Mouse (Mus musculus) heart, postnatal 0 days (tissue): Measurements from ENCODE around the gene Phactr2. TPM values are rescaled to one million over a fixed set of nuclear protein-coding genes. Genes with fewer than 3 reads are reported as not detected.

ENCODE experiments used
- ATAC-seq: fragments of 200-750 bp; cut with Nextera tagmentation; 2 replicates; pipeline ENCODE4 v1.8.0; 2017; ENCODE audit warnings: low read depth, moderate number of reproducible peaks, moderate library complexity; ENCODE audit not compliant: insufficient read depth
- DNase-seq: peaks from one replicate; pipeline ENCODE4 v3.0.0-alpha.2; 2016; ENCODE audit warnings: low spot score
- H3K27ac ChIP-seq: fragments of 300-500 bp; sonication (generic); 2 replicates; pipeline ENCODE4 v1.5.1; 2014; ENCODE audit warnings: low read depth, mild to moderate bottlenecking
- H3K27me3 ChIP-seq: fragments of 300-500 bp; sonication (generic); 2 replicates; pipeline ENCODE4 v1.6.1; 2014; ENCODE audit warnings: low read length, mixed read lengths; ENCODE audit not compliant: control insufficient read depth, insufficient read depth
- H3K36me3 ChIP-seq: fragments of 300-500 bp; sonication (generic); replicated peaks from 2 replicates; pipeline ENCODE4 v1.6.1; 2014; ENCODE audit warnings: low read length, mixed read lengths; ENCODE audit not compliant: control insufficient read depth, insufficient read depth
- H3K4me1 ChIP-seq: fragments of 300-500 bp; sonication (generic); 2 replicates; pipeline ENCODE4 v1.6.1; 2014; ENCODE audit warnings: antibody characterized with exemption; ENCODE audit not compliant: control insufficient read depth, insufficient read depth
- H3K4me2 ChIP-seq: fragments of 300-500 bp; sonication (generic); 2 replicates; pipeline ENCODE4 v1.6.1; 2014; ENCODE audit warnings: low read depth, mild to moderate bottlenecking, low read length, moderate library complexity
- H3K4me3 ChIP-seq: fragments of 300-500 bp; sonication (generic); 2 replicates; pipeline ENCODE4 v1.5.1; 2014; ENCODE audit warnings: low read depth, low read length
- H3K9ac ChIP-seq: fragments of 300-500 bp; sonication (generic); replicated peaks from 2 replicates; pipeline ENCODE4 v1.6.1; 2014; ENCODE audit warnings: low read depth, low read length, mixed read lengths
- H3K9me3 ChIP-seq: fragments of 300-500 bp; sonication (generic); replicated peaks from 2 replicates; pipeline ENCODE4 v1.6.1; 2016; ENCODE audit warnings: low read length; ENCODE audit not compliant: control insufficient read depth
- CTCF ChIP-seq: IDR thresholded peaks from 2 replicates; pipeline ENCODE4 v1.5.1; 2016; ENCODE audit warnings: antibody characterized with exemption, control low read depth, low read depth
- EP300 ChIP-seq: IDR thresholded peaks from 2 replicates; pipeline ENCODE4 v1.6.1; 2016; ENCODE audit warnings: antibody characterized with exemption, low read depth
- WGBS: fragments of 180-500 bp; shearing (Covaris S2); extraction: QIAGEN DNeasy Blood & Tissue Kit; methylation state at CpG from one replicate; pipeline ENCODE4 v1.1.7; 2014; 5-methylcytosine and 5-hydroxymethylcytosine counted together
- polyA plus RNA-seq: library from polyadenylated mRNA; unstranded; fragments of >200 nt; fragmentation: Nextera tagmentation; extraction: Ambion mirVana; gene quantifications from 2 replicates; pipeline ENCODE4 v1.2.1, GENCODE M21; 2015
- total RNA-seq: library from RNA; depleted of rRNA; stranded (reverse); fragments of >200 nt; gene quantifications from 2 replicates; pipeline ENCODE4 v1.2.3, GENCODE M21; 2014; ENCODE audit warnings: low replicate concordance

Gene Phactr2
- total and polyA plus RNA-seq, 2 experiments from 2014 or later = 39.6 to 51.1 TPM

- WGBS = 66% methylated on average over 1 of the region's 1 CpGs
- no peak overlapping the region for H3K4me2 ChIP-seq
These were observed 72.2 kb downstream of the Phactr2 start for GRCm38 (mm10) chr10:13401971-13402370.

DNA sequence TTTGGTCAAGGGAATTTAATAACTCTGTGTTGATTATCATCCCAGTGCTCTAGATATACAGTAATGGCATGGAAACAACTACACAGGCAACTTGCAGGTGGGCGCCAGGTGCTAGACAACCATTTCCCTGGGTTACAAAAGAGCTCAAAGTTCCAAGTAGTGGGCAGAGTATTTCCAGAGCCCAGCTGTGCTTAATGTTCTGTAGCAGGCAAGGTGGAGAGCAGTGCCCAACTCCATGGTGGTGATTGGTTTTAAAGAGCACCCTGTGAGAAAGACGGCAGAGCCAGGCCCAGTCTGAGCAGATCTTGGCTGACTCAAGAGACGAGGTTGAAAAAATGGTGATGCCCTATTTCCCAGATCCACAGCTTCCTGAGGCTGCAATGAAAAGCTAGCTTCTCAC lies 78.5 kb downstream of the Phactr2 start:
- no peak for TF ChIP-seq EP300
- no peak for TF ChIP-seq CTCF
- Histone ChIP-seq H3K9me3 (no peaks in the 10 kb centered on the region), H3K36me3 (no peaks in the 10 kb centered on the region), H3K4me2 (no peak overlapping the region), H3K27ac (no peak overlapping the region), H3K4me1 (no peaks in the 10 kb centered on the region), H3K9ac (no peak overlapping the region), H3K4me3 (no peak overlapping the region), H3K27me3 (no peaks in the 10 kb centered on the region)
- no peak for DNase-seq
- whole genome bisulfite sequencing = 80% methylated on average over 3 of the region's 3 CpGs
- ATAC-seq = no peak

More at GRCm38 (mm10) chr10:13401971-13402370, 72.2 kb downstream of the Phactr2 start:
- Histone ChIP-seq H3K4me1 (no peaks in the 10 kb centered on the region), H3K9ac (no peak overlapping the region), H3K27ac (no peak overlapping the region), H3K36me3 (no peaks in the 10 kb centered on the region), H3K27me3 (no peaks in the 10 kb centered on the region), H3K4me3 (no peak overlapping the region), H3K9me3 (no peaks in the 10 kb centered on the region)
- DNase-seq = no peak
- TF ChIP-seq CTCF = no peak
- no peak for TF ChIP-seq EP300
- ATAC-seq = no peak

DNA sequence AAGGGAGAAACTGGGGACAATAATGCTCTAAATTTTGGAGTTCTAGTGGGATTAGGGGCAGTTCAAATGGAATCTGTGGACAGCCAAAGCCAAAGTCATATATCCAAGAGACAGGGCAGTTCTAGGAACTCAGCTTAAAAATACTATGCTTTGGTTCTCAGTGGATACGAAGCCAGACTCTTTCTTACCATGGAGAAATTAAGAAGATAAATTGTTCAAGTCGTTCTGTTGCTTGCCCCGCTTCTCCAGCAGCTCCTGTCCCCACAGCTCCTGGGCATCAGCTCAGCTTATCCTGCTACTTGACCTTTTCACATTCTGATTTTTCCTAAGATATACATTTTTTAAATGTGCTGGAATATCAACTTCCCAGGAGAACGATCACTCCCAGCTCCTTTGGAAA lies 80.2 kb downstream of the Phactr2 start:
- Histone ChIP-seq H3K9me3 (no peaks in the 10 kb centered on the region), H3K36me3 (no peaks in the 10 kb centered on the region), H3K27me3 (no peaks in the 10 kb centered on the region), H3K4me1 (0 out of 2 replicates have a peak, but pooled peaks cover 3% of the 10 kb centered on the region), H3K27ac (no peak overlapping the region), H3K4me3 (no peak overlapping the region), H3K9ac (no peak overlapping the region), H3K4me2 (no peak overlapping the region)
- WGBS = 82% methylated on average over 4 of the region's 4 CpGs
- ATAC-seq (no peak), DNase-seq (no peak)
- TF ChIP-seq EP300 (no peak), CTCF (no peak)

- peak overlapping the region; percentile 60 for H3K4me2 ChIP-seq
- DNase-seq (peak; percentile 65), ATAC-seq (peak; percentile 81)
- no peaks in the 10 kb centered on the region for H3K36me3 ChIP-seq
- no peaks in the 10 kb centered on the region for H3K27me3 ChIP-seq
- peak overlapping the region; percentile 34 for H3K4me3 ChIP-seq
- peak overlapping the region; percentile 22; the same call in 1 of the 2 replicates for H3K9ac ChIP-seq
- 3% methylated on average over 11 of the region's 11 CpGs for WGBS
- peak overlapping the region; percentile 54 for H3K27ac ChIP-seq
- no peak for TF ChIP-seq EP300
- no peak for TF ChIP-seq CTCF
- no peaks in the 10 kb centered on the region for H3K9me3 ChIP-seq
- H3K4me1 ChIP-seq = peaks cover 11% of the 10 kb centered on the region; the same call in 1 of the 2 replicates
These were observed 85.9 kb downstream of the Phactr2 start for GRCm38 (mm10) chr10:13388116-13388922.

DNA sequence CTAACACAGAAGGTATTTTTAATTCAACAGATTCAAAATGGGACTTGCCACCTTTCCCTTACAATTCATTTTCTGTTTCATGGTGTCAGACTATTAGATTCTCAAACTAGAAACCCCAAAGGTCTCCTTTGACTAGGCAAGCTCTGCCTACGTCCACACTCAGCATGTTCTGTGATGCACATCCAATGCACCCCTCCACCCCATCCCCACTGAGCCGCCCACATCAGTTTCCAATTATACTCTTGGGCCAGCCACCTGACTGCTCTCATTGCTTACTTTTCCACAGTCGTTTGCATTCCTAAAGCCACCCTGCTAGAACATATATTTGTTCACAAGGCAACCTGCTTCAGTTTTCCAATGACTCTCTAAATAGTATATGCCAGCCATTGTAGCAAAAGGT lies 89.3 kb downstream of the Phactr2 start:
- H3K4me1 ChIP-seq = peaks cover 11% of the 10 kb centered on the region; the same call in 1 of the 2 replicates
- H3K9ac ChIP-seq = no peak overlapping the region
- no peak overlapping the region for H3K27ac ChIP-seq
- no peaks in the 10 kb centered on the region for H3K36me3 ChIP-seq
- TF ChIP-seq EP300 (no peak), CTCF (no peak)
- ATAC-seq (no peak), DNase-seq (no peak)
- H3K27me3 ChIP-seq = no peaks in the 10 kb centered on the region
- 62% methylated on average over 3 of the region's 3 CpGs for WGBS
- no peak overlapping the region for H3K4me2 ChIP-seq
- no peaks in the 10 kb centered on the region for H3K9me3 ChIP-seq
- no peak overlapping the region for H3K4me3 ChIP-seq

DNA sequence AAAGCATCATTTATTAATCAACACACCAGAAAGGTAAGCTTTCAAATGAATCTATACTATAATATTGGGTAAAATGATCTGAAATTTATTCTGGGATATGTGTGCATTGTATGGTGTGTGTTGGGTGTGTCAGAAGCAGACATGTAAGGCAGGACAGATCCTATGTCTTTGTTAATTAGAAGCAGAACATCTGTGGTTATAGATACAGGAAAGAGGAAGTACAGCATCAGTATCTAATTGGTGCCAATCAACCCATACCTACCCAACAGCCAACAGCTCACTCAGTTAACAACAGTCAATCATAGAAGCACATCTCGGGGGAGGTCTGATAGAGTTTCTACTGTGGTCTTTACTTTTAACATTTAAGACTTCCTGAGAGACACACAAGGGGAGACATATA lies 96.3 kb downstream of the Phactr2 start:
- 97% methylated on average over 1 of the region's 1 CpGs for WGBS
- H3K27ac ChIP-seq = no peak overlapping the region
- TF ChIP-seq CTCF (no peak), EP300 (no peak)

More for the DNA sequence above, 96.3 kb downstream of the Phactr2 start:
- Histone ChIP-seq H3K4me1 (peaks cover 6% of the 10 kb centered on the region; the same call in 1 of the 2 replicates), H3K9ac (no peak overlapping the region), H3K27me3 (no peaks in the 10 kb centered on the region), H3K4me2 (no peak overlapping the region), H3K9me3 (no peaks in the 10 kb centered on the region), H3K36me3 (no peaks in the 10 kb centered on the region), H3K4me3 (no peak overlapping the region)
- DNase-seq = no peak
- no peak for ATAC-seq
